Mouse (Mus musculus) cerebellum, postnatal 10 days (tissue): ENCODE measurements around the gene Babam1.

Experiments
- DNase-seq, 2 experiments: peaks; one replicate each; pipeline ENCODE4 v3.0.0; 2021; ENCODE audit warnings: mixed read lengths in 2 of 2

Babam1 gene

GRCm38 (mm10) chr8:71396639-71397305 lies at the start of gene Babam1:
Gene Babam1 (plus strand): TSS chr8:71396861.
- DNase-seq = peak; percentile 96 to 97

GRCm38 (mm10) chr8:71351117-71351516 lies 45.5 kb upstream of the Babam1 start:
- no peak for DNase-seq

GRCm38 (mm10) chr8:71351520-71351919 lies 45.1 kb upstream of the Babam1 start:
- DNase-seq = no peak

- no peak for DNase-seq
These were observed 38.6 kb upstream of the Babam1 start for GRCm38 (mm10) chr8:71358026-71358425.

- peak; percentile 92 for DNase-seq
These were observed 29.7 kb upstream of the Babam1 start, which contains the start of gene Use1 for GRCm38 (mm10) chr8:71366771-71367528. Gene Use1 (plus strand): TSS chr8:71366848.

- DNase-seq = peak; percentile 54 to 59
These were observed 29.0 kb upstream of the Babam1 start for GRCm38 (mm10) chr8:71367529-71368176.

GRCm38 (mm10) chr8:71368366-71368765 lies 28.3 kb upstream of the Babam1 start:
- peak in 1 of 2 experiments; percentile 9 for DNase-seq

- DNase-seq = peak in 1 of 2 experiments; percentile 12
These were observed 27.5 kb upstream of the Babam1 start for GRCm38 (mm10) chr8:71369040-71369718.

- peak in 1 of 2 experiments; percentile 38 for DNase-seq
These were observed 25.9 kb upstream of the Babam1 start for GRCm38 (mm10) chr8:71370711-71371235.

GRCm38 (mm10) chr8:71371236-71371848 lies 25.3 kb upstream of the Babam1 start, which contains the start of gene Ocel1:
Gene Ocel1 (plus strand): TSS chr8:71371298.
- DNase-seq = peak; percentile 97 to 98

- peak in 1 of 2 experiments; percentile 32 for DNase-seq
These were observed 24.2 kb upstream of the Babam1 start for GRCm38 (mm10) chr8:71372427-71372826.

GRCm38 (mm10) chr8:71373000-71373399 lies 23.7 kb upstream of the Babam1 start:
- no peak for DNase-seq

GRCm38 (mm10) chr8:71374616-71375206 lies 21.9 kb upstream of the Babam1 start:
- DNase-seq = peak in 1 of 2 experiments; percentile 46

GRCm38 (mm10) chr8:71375581-71376422 lies 20.9 kb upstream of the Babam1 start:
- peak; percentile 84 to 85 for DNase-seq

- peak; percentile 60 to 61 for DNase-seq
These were observed 20.1 kb upstream of the Babam1 start for GRCm38 (mm10) chr8:71376423-71377030.

GRCm38 (mm10) chr8:71379008-71379407 lies 17.7 kb upstream of the Babam1 start:
- DNase-seq = no peak

GRCm38 (mm10) chr8:71379512-71380075 lies 17.1 kb upstream of the Babam1 start:
- DNase-seq = no peak

GRCm38 (mm10) chr8:71380178-71381171 lies 16.2 kb upstream of the Babam1 start:
- peak; percentile 49 to 52 for DNase-seq
